Mouse (Mus musculus): ENCODE data around the gene Zfp663.

Gene Zfp663

DNA sequence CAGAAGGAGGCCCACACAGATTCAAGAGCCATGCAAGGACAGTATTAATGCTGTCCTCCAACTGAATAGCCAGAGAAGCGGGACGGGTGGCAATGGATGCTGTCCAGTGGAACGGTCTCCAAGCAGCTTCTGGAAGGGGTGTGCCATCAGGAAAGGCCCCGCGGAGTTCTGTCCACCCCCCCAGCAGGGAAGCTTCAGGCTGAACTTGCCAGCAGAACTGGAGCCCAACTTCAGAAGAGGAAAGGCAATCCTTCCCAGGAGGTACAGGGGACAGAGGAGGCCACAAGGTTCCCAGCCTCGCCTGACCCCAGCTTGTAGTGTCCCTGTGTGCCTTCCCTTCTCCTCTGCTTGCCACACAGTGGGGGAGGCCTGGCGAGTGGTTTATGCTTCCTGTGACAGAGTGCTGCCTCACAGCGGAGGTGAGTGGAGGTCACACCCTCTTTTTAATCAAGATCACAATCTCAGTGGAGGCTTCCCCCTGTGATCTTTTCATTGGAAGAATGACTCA is 47.1 kb downstream of the Zfp663 start:
- DNase-seq (ENCODE audit: low read depth, low spot score) = peak; percentile 67

DNA sequence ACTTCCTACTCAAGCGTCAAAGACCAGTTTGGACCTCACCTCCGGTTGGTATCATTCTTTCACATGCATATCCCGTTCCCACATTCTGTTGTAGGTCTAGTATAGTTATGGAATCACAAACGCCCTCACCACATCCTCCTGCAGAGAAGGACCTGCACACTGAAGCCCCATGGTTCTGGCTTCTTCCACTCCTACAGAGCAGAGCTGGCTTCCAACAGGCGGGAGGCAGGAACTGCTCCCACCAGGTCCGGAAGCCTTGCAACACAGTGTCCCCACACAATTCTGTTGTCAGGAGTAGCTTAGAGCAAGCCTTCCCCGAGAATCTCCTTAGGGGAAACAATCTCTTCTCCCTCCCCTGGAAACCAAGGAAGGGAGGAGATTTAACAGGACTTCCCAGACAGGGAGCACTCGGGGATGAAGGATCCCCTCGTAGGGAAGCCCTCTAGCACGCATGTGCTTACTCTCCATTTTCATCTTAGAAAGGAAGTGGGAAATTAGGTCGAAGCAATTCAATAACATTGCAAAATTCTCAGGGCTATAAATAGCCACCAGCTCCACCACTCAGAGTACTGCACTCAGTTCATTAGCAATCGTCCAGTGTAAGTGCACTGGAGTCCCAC is 47.9 kb downstream of the Zfp663 start:
- no peak for DNase-seq (ENCODE audit: low read depth, low spot score)

DNA sequence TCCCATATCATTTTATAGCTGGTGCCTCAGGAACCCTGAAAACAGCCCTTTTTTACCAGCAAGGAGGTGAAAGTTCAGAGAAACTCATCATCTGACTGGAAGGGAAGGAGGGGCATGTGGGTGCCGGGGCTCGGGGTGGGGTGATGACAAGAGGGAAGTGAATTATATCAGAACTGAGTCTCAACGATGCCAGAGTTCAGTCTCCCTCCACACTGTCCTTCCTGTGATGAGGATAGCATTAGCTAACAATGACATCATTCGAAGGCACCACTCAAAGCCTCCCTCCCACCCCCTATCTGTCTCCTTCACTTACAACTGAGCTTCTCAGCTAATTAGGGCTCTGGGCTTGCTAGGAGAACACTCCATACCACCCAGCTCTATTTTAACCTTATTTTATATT is 49.0 kb downstream of the Zfp663 start:
- no peak for DNase-seq (ENCODE audit: low read depth, low spot score)

DNA sequence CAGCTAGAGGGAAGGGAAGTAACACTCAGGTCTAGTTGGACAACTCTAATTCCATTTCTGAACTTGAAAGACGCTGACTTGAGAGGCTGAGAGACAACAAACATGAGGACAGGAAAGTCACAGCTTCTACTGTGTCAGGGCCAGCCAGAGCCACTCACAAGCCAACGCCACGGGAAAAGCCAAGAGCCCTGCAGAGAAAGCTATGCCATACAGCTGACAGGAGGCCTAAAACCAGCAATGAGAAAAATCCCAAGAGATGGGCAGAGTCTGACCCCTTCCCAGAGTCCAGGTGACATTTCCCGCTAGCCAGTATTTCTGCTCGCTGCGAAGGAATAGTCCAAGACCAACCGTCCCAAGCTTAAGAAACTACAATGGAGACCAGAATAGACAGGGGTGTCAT is 49.6 kb downstream of the Zfp663 start:
- no peak for DNase-seq (ENCODE audit: low read depth, low spot score)

DNA sequence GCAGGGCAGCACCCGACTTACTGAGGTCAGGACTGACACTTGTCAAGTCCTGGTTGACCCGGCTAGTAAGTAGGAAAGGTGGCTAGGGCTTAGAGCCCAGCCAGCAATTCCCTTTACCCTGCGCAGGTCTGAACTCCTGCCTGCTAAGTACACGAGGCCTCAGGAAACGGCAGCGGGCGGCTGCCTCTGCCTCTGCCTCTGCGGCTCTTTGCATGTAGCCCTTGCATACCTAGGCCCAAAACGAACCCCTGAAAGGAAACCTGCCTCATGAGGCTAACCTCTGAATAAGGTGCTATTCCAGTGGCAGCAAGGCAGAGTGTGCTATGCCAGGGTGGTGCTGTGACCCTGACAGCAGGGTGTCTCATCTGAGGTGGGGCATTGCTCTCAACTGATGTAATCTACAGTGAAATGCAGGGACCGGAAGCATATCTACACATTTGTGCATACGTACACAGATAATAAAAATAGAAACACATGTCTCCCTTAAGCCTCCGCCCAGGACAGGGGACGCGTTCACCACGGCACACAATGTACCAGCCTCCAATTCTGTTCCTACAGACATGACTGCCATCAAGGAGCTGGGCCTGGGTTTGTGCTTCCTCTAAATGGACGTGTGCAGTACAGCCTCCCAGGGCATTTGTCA is 50.8 kb downstream of the Zfp663 start:
- peak; percentile 38 for DNase-seq (ENCODE audit: low read depth, low spot score)

DNA sequence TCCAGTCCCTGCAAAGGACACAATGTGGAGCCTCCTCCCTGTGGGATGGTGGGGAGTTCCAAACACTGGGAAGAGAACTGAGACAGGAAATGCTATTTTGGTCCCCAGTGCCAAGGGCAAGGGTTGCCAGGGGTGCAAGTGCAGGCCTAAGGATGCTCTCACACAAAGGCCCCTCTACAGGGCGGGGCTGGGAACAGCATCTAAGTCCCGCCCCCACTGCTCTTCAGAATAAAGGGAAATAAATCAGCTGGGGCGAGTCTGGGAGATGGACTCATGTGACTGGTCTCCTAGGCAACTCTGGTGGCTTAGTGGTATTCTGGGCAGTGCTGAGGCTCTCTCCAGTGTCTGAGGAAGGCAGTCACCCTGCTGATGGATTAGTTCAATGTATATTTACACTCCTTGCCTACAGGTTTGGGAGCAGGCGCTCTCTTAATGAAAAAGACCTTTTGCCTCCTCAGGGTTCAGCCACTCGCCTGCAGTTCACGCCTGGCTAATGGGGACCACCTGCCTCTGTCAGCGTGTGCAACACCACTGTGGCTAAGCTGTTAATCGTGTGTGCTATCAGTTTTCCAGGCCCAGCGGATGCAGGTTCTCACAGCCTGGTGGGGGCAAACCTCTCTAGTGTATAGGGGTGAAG is 51.6 kb downstream of the Zfp663 start:
- DNase-seq (ENCODE audit: low read depth, low spot score) = no peak

DNA sequence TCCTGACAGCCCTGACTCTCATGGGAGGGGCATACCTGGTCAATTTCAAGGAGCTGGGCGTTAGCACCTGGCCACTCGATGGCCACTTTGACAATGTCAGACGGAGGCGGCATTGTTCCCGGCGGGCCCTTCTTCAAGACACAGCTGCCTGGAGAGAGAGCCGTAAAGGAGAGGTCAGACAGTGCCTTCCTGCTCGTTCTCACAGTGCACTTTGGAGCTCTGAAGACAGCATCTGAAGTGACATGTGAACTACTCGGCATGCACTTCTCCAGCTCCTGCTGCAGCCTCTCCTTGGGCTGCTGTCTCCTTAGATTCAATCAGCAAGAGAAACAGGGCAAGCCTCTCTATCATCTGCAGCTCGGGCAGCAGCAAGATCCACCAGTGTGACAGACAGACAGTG is 52.3 kb downstream of the Zfp663 start:
- DNase-seq (ENCODE audit: low read depth, low spot score) = no peak

DNA sequence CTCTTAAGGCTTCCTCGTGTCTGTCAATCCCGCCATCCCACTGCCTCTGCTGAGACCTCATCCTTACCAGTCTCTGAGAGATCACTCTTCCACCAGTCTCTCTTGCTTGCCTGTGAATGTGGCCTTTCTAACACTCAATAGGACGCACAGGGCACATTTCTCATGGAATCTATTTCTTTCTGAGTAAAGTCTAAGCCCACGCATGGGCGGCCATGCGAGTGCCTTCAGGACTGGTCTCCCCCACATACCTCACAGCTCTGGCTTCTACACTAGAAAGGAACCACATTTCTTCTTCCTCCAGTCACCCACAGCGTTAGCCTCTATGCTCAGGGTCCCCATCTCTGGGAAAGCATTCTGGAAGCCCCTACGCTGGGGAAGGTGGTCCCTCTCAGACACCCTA is 54.3 kb downstream of the Zfp663 start:
- DNase-seq (ENCODE audit: low read depth, low spot score) = no peak

DNA sequence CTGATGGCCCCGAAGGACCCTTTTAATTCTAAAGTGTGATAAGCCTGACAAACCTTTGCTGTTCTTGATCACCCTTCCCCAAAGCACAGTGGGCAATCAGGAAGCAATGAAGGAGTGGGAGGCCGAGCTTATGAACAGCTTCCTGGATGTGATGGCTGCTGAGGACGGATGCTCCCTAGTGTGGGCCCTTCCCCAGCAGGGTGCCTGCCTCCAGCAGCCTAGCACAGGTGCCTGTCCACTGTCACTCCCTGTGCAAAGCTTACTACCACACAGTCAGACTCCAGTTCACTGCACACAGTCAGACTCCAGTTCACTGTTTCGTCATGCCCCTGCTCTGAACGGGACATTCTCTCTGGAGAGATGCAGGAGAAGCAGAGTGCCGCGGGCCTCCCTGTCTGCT is 56.1 kb downstream of the Zfp663 start:
- no peak for DNase-seq (ENCODE audit: low read depth, low spot score)

DNA sequence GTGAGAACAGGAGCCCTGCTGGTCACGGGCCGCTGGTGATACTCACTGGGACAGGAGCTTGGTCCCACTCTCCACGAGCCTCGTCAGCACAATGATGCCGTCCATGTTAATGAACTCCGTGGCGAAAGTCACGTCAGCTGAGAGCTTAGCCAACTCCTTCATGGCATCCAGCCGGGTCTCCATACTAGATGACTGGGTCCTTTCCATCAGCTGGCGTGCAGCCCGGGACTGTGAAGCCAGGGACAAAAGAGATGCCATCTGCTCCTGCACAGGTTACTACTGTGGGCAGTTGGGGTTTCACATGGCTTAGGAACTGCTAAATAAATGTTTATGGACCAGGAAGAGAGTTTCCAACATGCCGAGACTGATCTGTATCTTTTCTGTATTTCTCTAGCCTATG is 57.0 kb downstream of the Zfp663 start:
- no peak for DNase-seq (ENCODE audit: low read depth, low spot score)

DNA sequence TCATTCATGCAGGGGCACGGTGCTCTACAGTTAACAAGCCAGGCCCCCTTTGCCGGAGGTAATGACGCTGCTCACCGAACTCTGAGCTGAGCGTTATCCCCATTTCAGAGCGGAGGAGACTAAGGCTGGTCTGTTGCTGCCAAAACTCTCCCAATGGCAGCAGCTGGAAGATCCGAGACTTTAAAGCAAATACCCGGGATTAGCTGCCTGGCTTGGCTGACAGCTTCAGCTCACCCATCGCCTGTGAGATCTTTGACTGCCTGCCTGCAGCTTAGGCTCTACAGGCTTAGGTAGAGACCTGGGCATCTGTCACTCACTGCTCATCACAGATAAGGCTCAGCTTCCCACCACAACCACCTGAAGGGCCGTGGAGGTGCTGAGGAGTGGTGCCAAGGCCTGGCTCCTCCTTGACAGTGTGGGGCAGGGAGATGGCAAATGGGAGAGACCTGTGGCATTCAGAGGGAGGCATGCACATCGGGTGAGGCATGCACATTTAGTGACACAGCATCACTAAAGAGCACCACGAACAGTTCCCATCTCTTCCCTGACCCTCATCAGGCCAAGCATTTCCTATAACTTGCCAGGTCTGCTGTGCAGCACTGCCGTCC is 57.6 kb downstream of the Zfp663 start:
- DNase-seq (ENCODE audit: low read depth, low spot score) = no peak

DNA sequence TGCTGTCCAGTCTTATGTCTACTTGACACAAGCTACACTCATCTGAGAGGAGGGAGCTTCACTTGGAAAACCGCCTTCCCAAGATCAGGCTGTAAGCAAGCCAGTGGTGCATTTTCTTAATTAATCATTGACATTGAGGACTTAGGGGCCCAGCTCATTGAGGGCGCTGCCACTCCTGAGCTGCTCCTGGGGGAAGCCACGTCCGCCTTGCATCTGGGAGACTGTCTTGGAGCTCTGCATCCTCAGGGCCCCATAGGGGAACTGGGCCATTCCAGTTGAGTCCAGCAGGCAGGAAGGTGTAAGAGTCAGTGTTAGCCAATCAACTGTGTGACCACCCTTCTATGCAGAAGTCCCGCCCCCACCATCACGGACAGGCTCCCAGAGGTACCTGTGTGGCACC is 60.7 kb downstream of the Zfp663 start:
- no peak for DNase-seq (ENCODE audit: low read depth, low spot score)

DNA sequence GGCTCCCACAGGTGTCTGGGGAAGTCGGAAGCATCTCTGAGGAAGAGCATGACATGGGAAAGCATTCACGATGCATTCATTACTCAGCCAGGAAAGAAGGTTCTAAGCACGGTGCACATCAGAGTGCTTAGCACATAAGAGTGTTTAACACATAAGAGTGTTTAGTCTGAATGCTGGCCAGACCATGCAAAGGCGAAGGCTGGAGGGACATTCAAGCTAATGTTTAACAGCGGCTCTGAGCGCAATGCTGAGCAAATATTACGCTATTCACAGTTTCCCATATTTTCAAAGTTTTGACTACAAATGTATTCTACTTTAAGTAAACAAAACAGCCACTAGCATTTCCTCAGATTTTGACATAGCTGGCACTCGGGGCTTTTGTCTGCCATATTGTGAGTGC is 63.1 kb downstream of the Zfp663 start:
- DNase-seq (ENCODE audit: low read depth, low spot score) = no peak

DNA sequence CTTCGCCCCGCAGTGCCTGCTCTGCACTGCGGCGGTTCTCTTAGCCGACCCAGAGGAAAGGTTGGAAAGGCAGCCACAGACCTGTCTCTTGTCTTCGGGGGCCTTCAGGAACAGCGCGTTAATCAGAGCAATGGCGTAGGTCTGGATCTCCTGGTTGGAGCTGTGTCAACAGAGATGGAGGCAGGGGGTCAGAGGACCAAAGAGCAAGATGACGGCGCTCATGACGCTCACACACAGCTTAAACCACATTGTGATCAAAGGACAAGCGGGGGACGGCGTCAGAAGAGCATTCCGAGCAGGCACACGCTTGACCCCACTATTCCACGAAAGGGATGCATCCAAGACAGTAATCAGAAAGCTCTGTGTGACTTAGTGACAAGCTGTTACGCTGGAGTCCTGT is 63.7 kb downstream of the Zfp663 start:
- no peak for DNase-seq (ENCODE audit: low read depth, low spot score)

DNA sequence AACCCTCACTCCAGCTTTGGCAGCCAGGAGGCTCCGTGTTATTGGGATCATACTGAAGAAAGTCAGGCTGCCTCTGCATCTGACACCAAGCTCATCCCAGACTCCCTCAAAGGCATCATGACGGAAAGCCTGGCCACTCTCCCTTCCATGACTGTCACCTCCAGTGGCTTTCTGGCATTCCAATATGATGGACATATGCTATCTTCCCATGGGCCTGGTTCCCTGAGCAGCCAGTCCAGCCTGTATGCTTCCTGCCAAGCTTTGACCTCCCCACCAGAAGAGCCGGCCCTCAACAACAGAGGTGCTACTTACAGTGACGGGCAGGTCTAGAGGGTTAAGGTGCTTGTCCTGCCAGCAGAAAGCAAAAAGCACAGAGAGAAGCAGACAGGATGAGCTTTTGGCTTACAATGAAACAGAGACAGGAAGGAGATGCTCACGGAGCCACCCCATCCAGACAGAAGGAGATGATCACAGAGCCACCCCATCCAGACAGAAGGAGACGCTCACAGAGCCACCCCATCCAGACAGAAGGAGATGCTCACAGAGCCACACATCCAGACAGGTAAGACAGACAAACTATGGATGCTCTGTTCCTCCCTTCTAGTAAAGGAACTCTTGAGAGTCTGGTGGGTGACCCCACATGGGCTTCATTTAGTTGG is 65.0 kb downstream of the Zfp663 start:
- no peak for DNase-seq (ENCODE audit: low read depth, low spot score)

DNA sequence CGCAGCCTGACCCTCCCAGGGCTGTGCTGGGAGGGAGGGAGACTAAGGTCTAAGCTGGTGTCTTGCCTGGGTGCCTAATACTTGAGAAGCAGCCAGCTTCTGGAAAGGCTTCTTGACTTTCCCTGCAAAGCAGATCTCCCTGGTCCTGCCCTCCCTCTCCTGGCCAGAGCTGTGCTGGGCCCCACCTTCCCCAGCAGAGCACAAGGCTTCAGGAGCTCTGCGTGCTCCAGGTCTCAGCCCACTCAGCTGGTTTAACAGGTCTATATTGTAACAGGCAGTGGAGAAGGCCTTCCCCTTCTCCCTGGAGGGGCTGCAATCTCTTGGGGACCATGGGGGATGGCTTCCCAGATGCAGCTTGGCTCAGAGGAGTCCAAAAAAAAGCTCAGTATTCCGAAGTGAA is 67.1 kb downstream of the Zfp663 start:
- DNase-seq (ENCODE audit: low read depth, low spot score) = no peak
